Mouse (Mus musculus): ENCODE results near the gene Gm28230. TPM values are rescaled to one million over a fixed set of nuclear protein-coding genes. Genes with fewer than 3 reads are reported as not detected.

Gm28230 gene
- polyA plus RNA-seq, 1 experiment = not detected

GRCm38 (mm10) chr2:74749337-74750121, 23.0 kb downstream of the Gm28230 start:
- Histone ChIP-seq H3K27me3 (ENCODE audit: control insufficient read depth) (peaks cover 100% of the 10 kb centered on the region), H3K9me3 (ENCODE audit: control insufficient read depth, low read length) (no peaks in the 10 kb centered on the region; the same call in 1 of the 2 replicates), H3K4me3 (replicated peaks) (no peak overlapping the region), H3K4me1 (ENCODE audit: control insufficient read depth) (no peaks in the 10 kb centered on the region), H3K36me3 (ENCODE audit: control insufficient read depth) (no peaks in the 10 kb centered on the region)
- no peak for TF ChIP-seq GATA1 (IDR thresholded peaks at IDR 0.05; ENCODE audit: low read length)

- no peak for TF ChIP-seq GATA1 (IDR thresholded peaks at IDR 0.05; ENCODE audit: low read length)
- TF ChIP-seq TAL1 (IDR thresholded peaks at IDR 0.05; ENCODE audit: low read length) = no peak
- Histone ChIP-seq H3K27me3 (ENCODE audit: control insufficient read depth) (peaks cover 95% of the 10 kb centered on the region), H3K4me1 (ENCODE audit: control insufficient read depth) (no peaks in the 10 kb centered on the region)
Observed at GRCm38 (mm10) chr2:74750731-74751250, 24.3 kb downstream of the Gm28230 start.

GRCm38 (mm10) chr2:74751861-74752260, 25.3 kb downstream of the Gm28230 start:
- no peak for TF ChIP-seq GATA1 (IDR thresholded peaks at IDR 0.05; ENCODE audit: low read length)
- no peak for TF ChIP-seq TAL1 (IDR thresholded peaks at IDR 0.05; ENCODE audit: low read length)
- Histone ChIP-seq H3K27me3 (ENCODE audit: control insufficient read depth) (peaks cover 92% of the 10 kb centered on the region), H3K4me1 (ENCODE audit: control insufficient read depth) (no peaks in the 10 kb centered on the region), H3K36me3 (ENCODE audit: control insufficient read depth) (no peaks in the 10 kb centered on the region), H3K9me3 (ENCODE audit: control insufficient read depth, low read length) (no peaks in the 10 kb centered on the region; the same call in 1 of the 2 replicates), H3K4me3 (replicated peaks) (no peak overlapping the region)

More at GRCm38 (mm10) chr2:74750731-74751250, 24.3 kb downstream of the Gm28230 start:
- Histone ChIP-seq H3K4me3 (replicated peaks) (no peak overlapping the region), H3K36me3 (ENCODE audit: control insufficient read depth) (no peaks in the 10 kb centered on the region), H3K9me3 (ENCODE audit: control insufficient read depth, low read length) (no peaks in the 10 kb centered on the region; the same call in 1 of the 2 replicates)

- H3K4me3 ChIP-seq (replicated peaks) = no peak overlapping the region
- H3K9me3 ChIP-seq (ENCODE audit: control insufficient read depth, low read length) = no peaks in the 10 kb centered on the region; the same call in 1 of the 2 replicates
- TF ChIP-seq GATA1 (IDR thresholded peaks at IDR 0.05; ENCODE audit: low read length) = no peak
- TF ChIP-seq TAL1 (IDR thresholded peaks at IDR 0.05; ENCODE audit: low read length) = no peak
- no peaks in the 10 kb centered on the region for H3K36me3 ChIP-seq (ENCODE audit: control insufficient read depth)
- no peaks in the 10 kb centered on the region for H3K4me1 ChIP-seq (ENCODE audit: control insufficient read depth)
- H3K27me3 ChIP-seq (ENCODE audit: control insufficient read depth) = peaks cover 90% of the 10 kb centered on the region
Observed at GRCm38 (mm10) chr2:74752431-74753174, 26.1 kb downstream of the Gm28230 start.

GRCm38 (mm10) chr2:74753175-74753523, 26.6 kb downstream of the Gm28230 start:
- no peaks in the 10 kb centered on the region; the same call in 1 of the 2 replicates for H3K9me3 ChIP-seq (ENCODE audit: control insufficient read depth, low read length)
- TF ChIP-seq TAL1 (IDR thresholded peaks at IDR 0.05; ENCODE audit: low read length) = no peak
- TF ChIP-seq GATA1 (IDR thresholded peaks at IDR 0.05; ENCODE audit: low read length) = no peak
- no peak overlapping the region for H3K4me3 ChIP-seq (replicated peaks)
- no peaks in the 10 kb centered on the region for H3K4me1 ChIP-seq (ENCODE audit: control insufficient read depth)
- H3K27me3 ChIP-seq (ENCODE audit: control insufficient read depth) = peaks cover 90% of the 10 kb centered on the region
- no peaks in the 10 kb centered on the region for H3K36me3 ChIP-seq (ENCODE audit: control insufficient read depth)

- no peak for TF ChIP-seq GATA1 (IDR thresholded peaks at IDR 0.05; ENCODE audit: low read length)
- no peak for TF ChIP-seq TAL1 (IDR thresholded peaks at IDR 0.05; ENCODE audit: low read length)
- Histone ChIP-seq H3K36me3 (ENCODE audit: control insufficient read depth) (no peaks in the 10 kb centered on the region), H3K4me1 (ENCODE audit: control insufficient read depth) (no peaks in the 10 kb centered on the region), H3K4me3 (replicated peaks) (no peak overlapping the region), H3K9me3 (ENCODE audit: control insufficient read depth, low read length) (no peaks in the 10 kb centered on the region; the same call in 1 of the 2 replicates), H3K27me3 (ENCODE audit: control insufficient read depth) (peaks cover 90% of the 10 kb centered on the region)
Observed at GRCm38 (mm10) chr2:74753711-74754110, 27.2 kb downstream of the Gm28230 start.

GRCm38 (mm10) chr2:74760146-74760545, 33.6 kb downstream of the Gm28230 start:
- Histone ChIP-seq H3K27me3 (ENCODE audit: control insufficient read depth) (peaks cover 81% of the 10 kb centered on the region), H3K4me1 (ENCODE audit: control insufficient read depth) (peaks cover 4% of the 10 kb centered on the region)

GRCm38 (mm10) chr2:74761941-74762340, 35.4 kb downstream of the Gm28230 start:
- Histone ChIP-seq H3K4me1 (ENCODE audit: control insufficient read depth) (peaks cover 4% of the 10 kb centered on the region), H3K27me3 (ENCODE audit: control insufficient read depth) (peaks cover 84% of the 10 kb centered on the region), H3K9me3 (ENCODE audit: control insufficient read depth, low read length) (peaks cover 6% of the 10 kb centered on the region; the same call in 1 of the 2 replicates), H3K4me3 (replicated peaks) (no peak overlapping the region), H3K36me3 (ENCODE audit: control insufficient read depth) (no peaks in the 10 kb centered on the region)
- TF ChIP-seq GATA1 (IDR thresholded peaks at IDR 0.05; ENCODE audit: low read length) (no peak), TAL1 (IDR thresholded peaks at IDR 0.05; ENCODE audit: low read length) (no peak)

More at GRCm38 (mm10) chr2:74760146-74760545, 33.6 kb downstream of the Gm28230 start:
- TF ChIP-seq GATA1 (IDR thresholded peaks at IDR 0.05; ENCODE audit: low read length) (no peak), TAL1 (IDR thresholded peaks at IDR 0.05; ENCODE audit: low read length) (no peak)
- Histone ChIP-seq H3K9me3 (ENCODE audit: control insufficient read depth, low read length) (peaks cover 6% of the 10 kb centered on the region; the same call in 1 of the 2 replicates), H3K36me3 (ENCODE audit: control insufficient read depth) (no peaks in the 10 kb centered on the region), H3K4me3 (replicated peaks) (no peak overlapping the region)
